Mouse (Mus musculus): ENCODE measurements around the gene Fgf15. TPM values are rescaled to one million over a fixed set of nuclear protein-coding genes. Genes with fewer than 3 reads are reported as not detected.

The Fgf15 gene
- polyA plus RNA-seq, 1 experiment: 2.6 TPM

GRCm38 (mm10) chr7:144935563-144935962, 39.2 kb downstream of the Fgf15 start:
- Histone ChIP-seq H3K4me1 (ENCODE audit: control insufficient read depth, insufficient read depth, insufficient read length, low read length) (peaks cover 2% of the 10 kb centered on the region; the same call in 1 of the 2 replicates), H3K36me3 (ENCODE audit: control insufficient read depth, insufficient read depth, low read length) (peaks cover 36% of the 10 kb centered on the region), H3K27me3 (ENCODE audit: control insufficient read depth, insufficient read depth, low read length) (no peaks in the 10 kb centered on the region), H3K27ac (ENCODE audit: insufficient read depth, low read depth, low read length) (no peak overlapping the region), H3K4me3 (ENCODE audit: low read depth, low read length) (no peak overlapping the region)
- 66% methylated on average over 5 of the region's 5 CpGs for WGBS
- peak; percentile 35; the same call in 1 of the 2 replicates for TF ChIP-seq CTCF (IDR thresholded peaks at IDR 0.05; ENCODE audit: extremely low read depth, insufficient read length, insufficient replicate concordance, low read depth, low read length)
- no peak for TF ChIP-seq POLR2A (IDR thresholded peaks at IDR 0.05; ENCODE audit: low read depth, low read length)

- Histone ChIP-seq H3K4me1 (ENCODE audit: control insufficient read depth, insufficient read depth, insufficient read length, low read length) (peaks cover 4% of the 10 kb centered on the region; the same call in 1 of the 2 replicates), H3K36me3 (ENCODE audit: control insufficient read depth, insufficient read depth, low read length) (peaks cover 30% of the 10 kb centered on the region), H3K27ac (ENCODE audit: insufficient read depth, low read depth, low read length) (no peak overlapping the region), H3K27me3 (ENCODE audit: control insufficient read depth, insufficient read depth, low read length) (no peaks in the 10 kb centered on the region), H3K4me3 (ENCODE audit: low read depth, low read length) (no peak overlapping the region)
- TF ChIP-seq POLR2A (IDR thresholded peaks at IDR 0.05; ENCODE audit: low read depth, low read length) (no peak), CTCF (IDR thresholded peaks at IDR 0.05; ENCODE audit: extremely low read depth, insufficient read length, insufficient replicate concordance, low read depth, low read length) (no peak)
- WGBS: 83% methylated on average over 4 of the region's 4 CpGs
Observed at GRCm38 (mm10) chr7:144936311-144936880, 40.1 kb downstream of the Fgf15 start.

GRCm38 (mm10) chr7:144937490-144937889, 41.2 kb downstream of the Fgf15 start:
- peak overlapping the region; percentile 81 for H3K4me3 ChIP-seq (ENCODE audit: low read depth, low read length)
- TF ChIP-seq POLR2A (IDR thresholded peaks at IDR 0.05; ENCODE audit: low read depth, low read length) (no peak), CTCF (IDR thresholded peaks at IDR 0.05; ENCODE audit: extremely low read depth, insufficient read length, insufficient replicate concordance, low read depth, low read length) (peak; percentile 94)
- H3K27me3 ChIP-seq (ENCODE audit: control insufficient read depth, insufficient read depth, low read length): no peaks in the 10 kb centered on the region
- H3K36me3 ChIP-seq (ENCODE audit: control insufficient read depth, insufficient read depth, low read length): peaks cover 26% of the 10 kb centered on the region
- peaks cover 9% of the 10 kb centered on the region; the same call in 1 of the 2 replicates for H3K4me1 ChIP-seq (ENCODE audit: control insufficient read depth, insufficient read depth, insufficient read length, low read length)
- 1% methylated on average over 20 of the region's 20 CpGs for WGBS
- H3K27ac ChIP-seq (ENCODE audit: insufficient read depth, low read depth, low read length): peak overlapping the region; percentile 6

- Histone ChIP-seq H3K27me3 (ENCODE audit: control insufficient read depth, insufficient read depth, low read length) (0 out of 2 replicates have a peak, but pooled peaks cover 3% of the 10 kb centered on the region), H3K4me1 (ENCODE audit: control insufficient read depth, insufficient read depth, insufficient read length, low read length) (peaks cover 14% of the 10 kb centered on the region), H3K36me3 (ENCODE audit: control insufficient read depth, insufficient read depth, low read length) (peaks cover 24% of the 10 kb centered on the region), H3K27ac (ENCODE audit: insufficient read depth, low read depth, low read length) (peak overlapping the region; percentile 6), H3K4me3 (ENCODE audit: low read depth, low read length) (peak overlapping the region; percentile 81)
- TF ChIP-seq POLR2A (IDR thresholded peaks at IDR 0.05; ENCODE audit: low read depth, low read length) (no peak), CTCF (IDR thresholded peaks at IDR 0.05; ENCODE audit: extremely low read depth, insufficient read length, insufficient replicate concordance, low read depth, low read length) (no peak)
- 2% methylated on average over 39 of the region's 39 CpGs for whole genome bisulfite sequencing
Observed at GRCm38 (mm10) chr7:144937899-144938517, 41.7 kb downstream of the Fgf15 start.

- H3K4me1 ChIP-seq (ENCODE audit: control insufficient read depth, insufficient read depth, insufficient read length, low read length): peaks cover 17% of the 10 kb centered on the region
- peak overlapping the region; percentile 68 for H3K27ac ChIP-seq (ENCODE audit: insufficient read depth, low read depth, low read length)
- TF ChIP-seq POLR2A (IDR thresholded peaks at IDR 0.05; ENCODE audit: low read depth, low read length) (no peak), CTCF (IDR thresholded peaks at IDR 0.05; ENCODE audit: extremely low read depth, insufficient read length, insufficient replicate concordance, low read depth, low read length) (no peak)
- under 1% methylated on average over 32 of the region's 32 CpGs for WGBS
- 0 out of 2 replicates have a peak, but pooled peaks cover 3% of the 10 kb centered on the region for H3K27me3 ChIP-seq (ENCODE audit: control insufficient read depth, insufficient read depth, low read length)
- H3K4me3 ChIP-seq (ENCODE audit: low read depth, low read length): peak overlapping the region; percentile 81
- peaks cover 21% of the 10 kb centered on the region for H3K36me3 ChIP-seq (ENCODE audit: control insufficient read depth, insufficient read depth, low read length)
Observed at GRCm38 (mm10) chr7:144938661-144939343, 42.5 kb downstream of the Fgf15 start.

GRCm38 (mm10) chr7:144939344-144940002, 43.1 kb downstream of the Fgf15 start, which contains the start of gene Ccnd1:
TSS of gene Ccnd1 (minus strand) at chr7:144939925.
- 0 out of 2 replicates have a peak, but pooled peaks cover 3% of the 10 kb centered on the region for H3K27me3 ChIP-seq (ENCODE audit: control insufficient read depth, insufficient read depth, low read length)
- TF ChIP-seq CTCF (IDR thresholded peaks at IDR 0.05; ENCODE audit: extremely low read depth, insufficient read length, insufficient replicate concordance, low read depth, low read length): no peak
- peak; percentile 85 for TF ChIP-seq POLR2A (IDR thresholded peaks at IDR 0.05; ENCODE audit: low read depth, low read length)
- peak within 1 kb of the TSS; percentile 73 for H3K27ac ChIP-seq (ENCODE audit: insufficient read depth, low read depth, low read length)
- peaks cover 19% of the 10 kb centered on the region for H3K36me3 ChIP-seq (ENCODE audit: control insufficient read depth, insufficient read depth, low read length)
- peaks cover 17% of the 10 kb centered on the region for H3K4me1 ChIP-seq (ENCODE audit: control insufficient read depth, insufficient read depth, insufficient read length, low read length)
- H3K4me3 ChIP-seq (ENCODE audit: low read depth, low read length): peak within 1 kb of the TSS; percentile 81
- WGBS: under 1% methylated on average over 44 of the region's 45 CpGs
